Mouse (Mus musculus): ENCODE results near the gene Gm42420.

The Gm42420 gene

GRCm38 (mm10) chr6:39573791-39574554 lies 11.6 kb upstream of the Gm42420 start, which contains the start of gene Adck2:
Gene Adck2 (plus strand): TSS chr6:39573873.
- peak; percentile 81 for DNase-seq (ENCODE audit: low spot score)

GRCm38 (mm10) chr6:39574555-39574869 lies 11.0 kb upstream of the Gm42420 start:
- DNase-seq (ENCODE audit: low spot score), result no peak

- no peak for DNase-seq (ENCODE audit: low spot score)
These were observed 10.6 kb upstream of the Gm42420 start for GRCm38 (mm10) chr6:39574951-39575350.

GRCm38 (mm10) chr6:39579552-39579951 lies 6.0 kb upstream of the Gm42420 start:
- DNase-seq (ENCODE audit: low spot score), result no peak

- DNase-seq (ENCODE audit: low spot score), result no peak
These were observed 5.0 kb upstream of the Gm42420 start for GRCm38 (mm10) chr6:39580558-39580957.

GRCm38 (mm10) chr6:39581087-39581784 lies 4.3 kb upstream of the Gm42420 start:
- no peak for DNase-seq (ENCODE audit: low spot score)

- DNase-seq (ENCODE audit: low spot score), result no peak
These were observed 5.9 kb downstream of the Gm42420 start for GRCm38 (mm10) chr6:39591481-39591880.

GRCm38 (mm10) chr6:39592401-39593214 lies 7.1 kb downstream of the Gm42420 start, which contains the start of gene Ndufb2:
Gene Ndufb2 (plus strand): TSS chr6:39592574.
- peak; percentile 91 for DNase-seq (ENCODE audit: low spot score)

- no peak for DNase-seq (ENCODE audit: low spot score)
These were observed 15.3 kb downstream of the Gm42420 start for GRCm38 (mm10) chr6:39600851-39601250.

GRCm38 (mm10) chr6:39601828-39602227 lies 16.3 kb downstream of the Gm42420 start:
- no peak for DNase-seq (ENCODE audit: low spot score)

GRCm38 (mm10) chr6:39604565-39604964 lies 19.0 kb downstream of the Gm42420 start:
- DNase-seq (ENCODE audit: low spot score), result no peak

- no peak for DNase-seq (ENCODE audit: low spot score)
These were observed 20.5 kb downstream of the Gm42420 start for GRCm38 (mm10) chr6:39606056-39606455.

- peak; percentile 50 for DNase-seq (ENCODE audit: low spot score)
These were observed 21.3 kb downstream of the Gm42420 start for GRCm38 (mm10) chr6:39606862-39607261.

- no peak for DNase-seq (ENCODE audit: low spot score)
These were observed 21.8 kb downstream of the Gm42420 start for GRCm38 (mm10) chr6:39607365-39607764.

GRCm38 (mm10) chr6:39610207-39610606 lies 24.7 kb downstream of the Gm42420 start:
- no peak for DNase-seq (ENCODE audit: low spot score)

GRCm38 (mm10) chr6:39611296-39611695 lies 25.7 kb downstream of the Gm42420 start:
- no peak for DNase-seq (ENCODE audit: low spot score)
